Mouse (Mus musculus) embryo, embryonic 10 days (tissue): ENCODE results near the gene Sytl3.
"Not testable (repeated sequence)": the region's sequence is repeated elsewhere in the genome, so short reads cannot be mapped to it uniquely, and the experiment has no call there.

ENCODE experiments used
- DNase-seq: peaks from one replicate; pipeline ENCODE4 v3.0.0-alpha.2; 2015; ENCODE audit warnings: low spot score

Sytl3 gene

GRCm38 (mm10) chr17:6658801-6659200, at the start of gene Sytl3:
Gene Sytl3, plus strand, starts transcription at chr17:6659093.
- DNase-seq = not testable (repeated sequence)

- not testable (repeated sequence) for DNase-seq
Observed at GRCm38 (mm10) chr17:6613524-6613923, 45.4 kb upstream of the Sytl3 start.

DNA sequence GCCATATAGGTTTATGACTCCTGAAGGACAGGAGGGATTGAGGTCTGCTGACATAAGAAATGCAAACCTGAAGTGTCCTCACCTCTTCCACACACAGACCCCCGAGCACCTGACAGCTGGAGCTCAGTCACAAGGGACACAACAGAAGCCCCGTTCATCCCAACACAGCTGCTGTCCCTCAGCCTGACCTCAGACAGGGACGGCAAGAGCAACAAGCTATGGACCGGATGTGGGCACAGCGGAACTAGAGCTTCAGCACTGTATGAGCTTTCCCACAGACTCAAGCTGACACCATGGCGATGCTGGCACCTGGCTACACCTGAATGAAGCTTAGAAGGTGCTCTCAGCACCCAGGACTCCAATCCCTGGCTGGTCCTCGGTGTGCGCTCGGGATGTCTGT, 44.6 kb upstream of the Sytl3 start:
- DNase-seq = not testable (repeated sequence)

DNA sequence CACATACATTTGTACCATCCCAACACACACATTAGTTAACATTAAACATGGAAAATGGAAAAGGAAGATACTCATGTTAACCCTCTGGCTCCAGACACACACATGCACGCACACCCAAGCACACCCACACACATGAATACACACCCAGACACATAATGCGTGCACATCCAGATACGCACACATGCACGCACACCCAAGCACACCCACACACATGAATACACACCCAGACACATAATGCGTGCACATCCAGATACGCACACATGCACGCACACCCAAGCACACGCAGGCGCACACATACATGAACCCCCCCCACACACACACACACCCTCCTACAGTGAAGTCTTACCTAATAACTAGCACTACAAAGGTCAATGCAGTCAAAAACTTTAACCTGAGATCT, 42.2 kb upstream of the Sytl3 start:
- DNase-seq = not testable (repeated sequence)

GRCm38 (mm10) chr17:6617689-6618400, 41.0 kb upstream of the Sytl3 start:
- DNase-seq = not testable (repeated sequence)

DNA sequence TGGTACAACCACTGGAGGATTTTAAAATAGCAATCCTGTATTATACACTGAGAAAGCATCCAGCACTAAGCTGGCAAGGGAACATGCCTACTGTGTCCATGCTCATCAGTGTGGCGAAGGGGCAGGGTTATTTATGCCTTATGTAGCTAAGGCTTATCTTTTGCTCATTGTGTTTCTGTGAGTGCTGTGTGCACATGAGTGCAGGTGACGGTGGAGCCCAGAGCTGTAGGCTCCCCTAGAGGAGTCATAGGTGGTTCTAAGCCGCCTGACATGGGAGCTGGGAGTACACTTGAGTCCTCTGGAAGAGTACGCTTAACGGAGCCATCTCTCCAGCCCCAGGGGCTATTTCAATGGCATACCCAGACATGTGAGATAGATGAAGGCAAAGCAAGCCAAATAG, 39.6 kb upstream of the Sytl3 start:
- DNase-seq = peak; percentile 2

GRCm38 (mm10) chr17:6620035-6620434, 38.9 kb upstream of the Sytl3 start:
- peak; percentile 1 for DNase-seq

DNA sequence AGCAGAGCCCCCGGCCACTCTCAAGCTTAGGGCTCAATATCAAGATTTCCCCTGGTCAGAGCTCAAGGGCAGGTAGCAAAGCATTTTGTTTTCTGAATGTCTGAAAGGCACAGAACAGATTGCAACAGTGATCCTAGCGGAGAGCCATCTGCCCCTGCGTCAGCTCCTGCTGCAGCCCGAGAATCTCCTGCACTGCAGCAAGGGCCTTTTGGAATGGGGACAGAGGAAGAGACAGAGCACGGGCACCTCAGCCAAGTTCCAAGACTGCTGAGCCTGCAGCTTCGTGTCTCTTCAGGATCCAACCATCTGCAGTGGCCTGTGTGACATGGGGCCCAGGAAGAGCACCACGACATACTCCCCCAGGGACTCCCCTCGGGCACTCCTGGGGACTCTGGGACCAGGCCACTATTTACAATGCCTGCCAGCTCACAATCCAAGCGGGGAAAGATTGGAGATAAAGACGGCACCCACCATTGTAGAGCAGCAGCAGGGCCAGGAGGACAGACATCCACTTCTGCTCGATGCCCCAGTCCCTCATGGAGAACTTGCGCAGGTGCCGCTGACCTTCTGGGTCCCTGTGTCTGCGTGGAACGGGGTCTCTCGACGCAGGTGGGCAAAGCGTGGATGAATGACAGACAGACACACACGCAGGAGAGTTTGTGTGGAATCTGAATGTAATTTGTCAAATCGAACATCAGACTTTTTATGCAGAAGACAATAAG, 38.0 kb upstream of the Sytl3 start:
- DNase-seq = peak; percentile 1

DNA sequence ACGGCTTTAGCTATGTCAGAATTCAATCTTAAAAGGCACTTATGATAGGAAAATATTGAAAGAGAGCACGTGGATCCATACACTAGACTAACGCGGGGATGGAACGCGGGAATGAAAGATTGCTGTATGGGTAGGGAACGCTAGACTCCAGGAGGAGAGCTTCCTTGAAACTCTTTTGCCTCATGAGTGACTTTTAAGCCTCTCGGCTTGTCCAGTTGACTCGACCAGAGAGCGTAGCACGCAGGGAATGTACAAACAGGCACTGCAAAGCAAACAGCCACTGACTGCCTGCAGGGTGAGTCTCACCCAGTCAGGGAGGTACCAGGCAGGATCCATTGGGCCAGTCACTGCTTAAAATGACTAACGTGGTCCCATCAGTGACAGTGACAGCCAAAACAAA, 36.9 kb upstream of the Sytl3 start:
- not testable (repeated sequence) for DNase-seq

DNA sequence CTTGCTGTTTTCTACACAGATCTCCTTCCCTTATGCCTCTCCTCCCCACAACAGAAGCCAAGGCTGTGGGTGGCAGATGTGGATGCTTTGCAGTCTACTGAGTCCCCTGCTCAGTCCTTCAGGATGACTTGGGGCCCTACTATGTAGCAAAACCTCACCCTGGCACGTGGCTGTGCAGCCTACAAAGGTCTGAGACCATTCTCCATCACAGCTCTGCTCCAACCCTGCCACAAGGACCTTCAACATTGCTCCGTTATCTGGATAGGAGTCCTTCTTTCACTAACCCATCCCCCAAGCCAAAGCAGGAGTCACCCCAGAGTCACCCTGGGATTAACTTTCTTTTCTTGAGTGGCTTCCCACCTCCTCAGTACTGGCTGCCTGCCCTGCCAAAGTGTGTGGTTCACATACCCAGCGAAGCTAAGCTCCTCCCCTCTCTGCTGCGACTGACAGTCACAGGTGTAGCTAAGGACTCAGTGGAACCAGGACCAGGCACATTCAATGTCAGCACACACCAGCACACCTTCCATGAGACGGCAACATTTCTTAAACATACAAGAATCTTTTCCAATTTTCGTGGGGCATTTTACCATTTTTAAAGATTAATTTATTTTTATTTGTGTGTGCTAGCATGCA, 33.9 kb upstream of the Sytl3 start:
- DNase-seq = not testable (repeated sequence)

DNA sequence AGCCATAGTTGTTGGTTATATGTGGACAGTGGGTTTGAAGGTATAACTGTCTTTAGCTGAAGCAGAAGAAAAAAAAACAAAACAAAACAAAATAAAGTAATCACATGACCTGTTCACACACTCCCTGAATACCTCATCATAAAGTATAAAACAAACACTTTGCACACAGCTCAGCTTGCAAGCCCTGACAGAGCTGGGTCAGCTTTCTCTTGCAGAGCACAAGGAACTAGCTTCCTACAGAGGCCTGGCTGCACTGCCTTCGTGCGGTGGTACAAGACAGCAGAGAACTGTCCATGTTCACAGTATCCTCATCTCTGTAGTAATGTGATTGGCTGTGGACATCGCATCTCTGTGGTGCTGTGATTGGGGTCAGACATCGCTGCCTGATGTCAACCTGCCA, 28.5 kb upstream of the Sytl3 start:
- DNase-seq = not testable (repeated sequence)

- DNase-seq = not testable (repeated sequence)
Observed at GRCm38 (mm10) chr17:6632850-6633249, 26.0 kb upstream of the Sytl3 start.

DNA sequence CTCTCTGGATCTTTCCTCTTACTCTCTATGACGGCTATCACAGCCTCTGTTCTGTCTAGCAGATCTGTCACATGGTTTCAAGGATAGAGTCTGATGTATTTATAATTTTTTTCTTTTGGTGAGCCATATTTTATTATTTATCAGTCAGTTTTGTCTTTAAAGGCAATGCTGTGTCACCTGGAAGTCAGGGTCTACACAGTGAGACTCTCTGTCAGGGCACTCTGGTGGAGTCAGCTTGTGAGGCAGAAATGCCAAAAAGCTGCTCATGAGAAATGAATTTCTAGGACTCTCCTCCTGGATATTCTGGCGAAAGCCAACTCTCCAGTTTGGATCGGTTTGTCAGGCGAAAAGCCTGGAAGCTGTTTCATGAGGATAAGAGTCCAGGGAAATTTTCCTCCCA, 23.1 kb upstream of the Sytl3 start:
- not testable (repeated sequence) for DNase-seq

- DNase-seq = no peak
Observed at GRCm38 (mm10) chr17:6636861-6637260, 22.0 kb upstream of the Sytl3 start.

DNA sequence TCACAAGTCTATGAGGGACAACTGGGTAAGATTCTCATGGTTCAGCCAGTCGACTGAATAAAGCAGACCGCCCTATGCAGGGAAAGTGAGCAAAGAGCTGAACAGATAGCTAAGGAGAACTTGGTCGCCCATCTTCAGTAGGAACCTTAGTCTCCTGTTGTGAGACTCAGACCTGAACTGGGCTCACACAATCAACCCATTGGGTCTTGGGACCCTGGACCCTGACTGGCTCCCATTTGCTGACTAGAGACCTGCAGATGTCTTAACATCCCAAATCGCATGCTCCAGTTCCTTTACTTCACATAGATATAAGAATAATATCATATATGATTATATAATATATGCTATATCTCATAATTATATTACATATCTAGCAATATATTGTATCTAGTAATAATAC, 21.5 kb upstream of the Sytl3 start:
- peak; percentile 1 for DNase-seq

GRCm38 (mm10) chr17:6638444-6638843, 20.4 kb upstream of the Sytl3 start:
- not testable (repeated sequence) for DNase-seq

- not testable (repeated sequence) for DNase-seq
Observed at GRCm38 (mm10) chr17:6639486-6639885, 19.4 kb upstream of the Sytl3 start.

GRCm38 (mm10) chr17:6640044-6640637, 18.8 kb upstream of the Sytl3 start:
- DNase-seq = not testable (repeated sequence)

- not testable (repeated sequence) for DNase-seq
Observed at GRCm38 (mm10) chr17:6640771-6641429, 18.0 kb upstream of the Sytl3 start.

DNA sequence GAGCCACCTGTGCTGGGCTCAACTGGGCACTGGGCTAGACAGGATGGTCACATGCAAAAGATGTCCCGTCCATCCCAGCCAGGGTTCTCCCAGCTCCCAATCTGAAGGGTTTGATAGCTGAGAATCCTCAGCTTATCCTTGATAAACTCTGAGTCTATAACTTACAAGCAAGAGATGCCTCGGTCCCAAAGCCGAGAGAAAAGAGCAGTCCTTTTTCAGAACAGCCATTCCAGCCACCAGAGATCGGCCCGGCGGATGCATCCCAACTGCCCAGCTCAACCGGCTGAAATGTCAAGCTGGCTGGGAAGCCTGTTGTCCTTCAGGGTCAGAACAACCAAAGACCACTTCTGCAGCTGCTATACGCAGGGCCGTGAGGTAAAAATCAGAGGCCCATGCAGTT, 14.7 kb upstream of the Sytl3 start:
- DNase-seq = not testable (repeated sequence)

GRCm38 (mm10) chr17:6644673-6645072, 14.2 kb upstream of the Sytl3 start:
- peak; percentile 1 for DNase-seq

DNA sequence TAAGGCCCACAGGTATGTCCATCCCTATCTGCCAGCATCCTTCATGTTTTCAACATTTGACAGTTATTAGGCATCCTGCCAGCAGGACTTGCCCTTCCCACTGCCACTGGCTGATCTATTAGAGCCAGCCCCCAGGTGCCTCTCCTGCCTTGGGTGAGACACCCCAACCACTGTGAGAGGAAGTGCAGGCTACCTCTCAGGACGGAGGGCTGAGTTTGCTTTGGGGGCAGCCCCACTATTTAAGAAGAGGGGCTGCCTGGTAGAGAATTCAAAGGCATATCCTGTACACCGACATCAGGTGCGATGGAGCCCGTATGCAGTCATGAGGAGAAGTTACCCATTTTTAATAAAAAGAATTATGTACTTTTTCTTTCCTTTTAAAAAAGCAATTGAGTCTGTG, 13.2 kb upstream of the Sytl3 start:
- peak; percentile 0 for DNase-seq
